ENCODE assay signal across 22 mouse cellular contexts in genomic region chr10:121445808-121446207, GRCm38 (mm10). TPM values are rescaled to one million over a fixed set of nuclear protein-coding genes. Genes with fewer than 3 reads are reported as not detected.
DNase-seq lines count a peak whose midpoint lies in the region; ATAC-seq and TF ChIP-seq lines count a peak whose summit lies in the region.
"Had no signal": no experiment of that assay in that cellular context is flagged by ENCODE, and none has a peak within 500 bp of the region (broad histone marks: within the 10 kb centered on the region; RNA-seq: fewer than 3 reads in every experiment).

No protein-coding gene starts in this region.

- WGBS in liver, adult 2 months = 23% methylated on average over 8 of the region's 8 CpGs
- 80% methylated on average over 8 of the region's 8 CpGs for WGBS in liver, embryonic 11.5 days
- 64% methylated on average over 8 of the region's 8 CpGs for WGBS in small intestine, adult 2 months

- intact Hi-C loops in gastrocnemius, adult 2 months (cut with DNase I) = no loop called here

- no peak overlapping the region for H3K4me2 ChIP-seq in liver, embryonic 11.5 days
- H3K4me2 ChIP-seq: embryonic facial prominence, embryonic 13.5 days; forebrain, embryonic 12.5 days; heart, embryonic 12.5 days; hindbrain, embryonic 14.5 days had no signal

- H3K79me2 ChIP-seq in liver, adult 2 months (ENCODE audit: control insufficient read depth, insufficient read depth, low read length) = peaks cover 57% of the 10 kb centered on the region

- DNase-seq in gastrocnemius, adult 2 months = no peak
- no peak for DNase-seq in gastrocnemius, postnatal 10 days
- DNase-seq in liver, adult 2 months (ENCODE audit: extremely low read depth, low read depth, low spot score) = peak; percentile 89
- DNase-seq in liver, embryonic 11.5 days (ENCODE audit: low spot score) = no peak
- DNase-seq in lung, postnatal 25 days (ENCODE audit: low spot score) = peak; percentile 62
- DNase-seq in lung, postnatal 14 days = no peak
- DNase-seq: adrenal gland, postnatal 14 days; B cell, adult 2 months; cerebellum, adult 18-20 months; cerebellum, adult 9-11 months; cerebellum, postnatal 36 days; gastrocnemius, postnatal 25 days had no signal

- TF ChIP-seq CTCF in gastrocnemius, adult 2 months (IDR thresholded peaks at IDR 0.05) = no peak
- TF ChIP-seq CTCF in liver, adult 2 months (IDR thresholded peaks at IDR 0.05; ENCODE audit: low read depth, low read length) = no peak
- TF ChIP-seq CTCF in small intestine, adult 2 months (IDR thresholded peaks at IDR 0.05; ENCODE audit: extremely low read depth, insufficient read length, insufficient replicate concordance, low read depth, low read length) = no peak

- H3K27me3 ChIP-seq in liver, adult 2 months (ENCODE audit: control insufficient read depth, insufficient read depth, low read length) = no peaks in the 10 kb centered on the region
- H3K27me3 ChIP-seq in liver, embryonic 11.5 days (replicated peaks; ENCODE audit: control insufficient read depth, insufficient read depth, low read length) = no peaks in the 10 kb centered on the region
- no peaks in the 10 kb centered on the region for H3K27me3 ChIP-seq in small intestine, adult 2 months (ENCODE audit: control insufficient read depth, insufficient read depth, low read length)
- H3K27me3 ChIP-seq: embryonic facial prominence, embryonic 13.5 days; forebrain, embryonic 12.5 days; heart, embryonic 12.5 days; Patski had no signal

- H3K4me3 ChIP-seq in gastrocnemius, adult 2 months = no peak overlapping the region
- H3K4me3 ChIP-seq in liver, adult 2 months (ENCODE audit: insufficient read depth, low read depth, low read length) = no peak overlapping the region
- H3K4me3 ChIP-seq in liver, embryonic 11.5 days (ENCODE audit: low read depth, low read length) = no peak overlapping the region
- no peak overlapping the region for H3K4me3 ChIP-seq in small intestine, adult 2 months (ENCODE audit: low read depth, low read length)
- H3K4me3 ChIP-seq: embryonic facial prominence, embryonic 13.5 days; forebrain, embryonic 12.5 days; heart, embryonic 12.5 days; hindbrain, embryonic 10.5 days had no signal

- no peak for TF ChIP-seq POLR2A in liver, adult 2 months (IDR thresholded peaks at IDR 0.05; ENCODE audit: extremely low read depth, insufficient read depth, low read length)
- no peak for TF ChIP-seq POLR2A in small intestine, adult 2 months (IDR thresholded peaks at IDR 0.05; ENCODE audit: low read depth, low read length)

- H3K4me1 ChIP-seq in liver, adult 2 months (ENCODE audit: control insufficient read depth, insufficient read depth, low read length) = peaks cover 29% of the 10 kb centered on the region
- peaks cover 7% of the 10 kb centered on the region; the same call in 1 of the 2 replicates for H3K4me1 ChIP-seq in liver, embryonic 11.5 days (replicated peaks; ENCODE audit: control insufficient read depth, insufficient read depth, low read length)
- H3K4me1 ChIP-seq in small intestine, adult 2 months (ENCODE audit: control insufficient read depth, insufficient read depth, insufficient read length, low read length) = peaks cover 7% of the 10 kb centered on the region; the same call in 1 of the 2 replicates

- no peak for ATAC-seq in liver, embryonic 11.5 days (replicated peaks; ENCODE audit: low FRiP score)
- no peak for ATAC-seq in CD4-positive, CD25-positive, alpha-beta regulatory T cell, adult 4 months
- ATAC-seq: activated CD4-positive, CD25-positive, alpha-beta regulatory T cell, adult 4 months; forebrain, embryonic 16.5 days; Patski had no signal

- no peaks in the 10 kb centered on the region for H3K36me3 ChIP-seq in liver, adult 2 months (ENCODE audit: control insufficient read depth, insufficient read depth, low read length)
- H3K36me3 ChIP-seq in liver, embryonic 11.5 days (ENCODE audit: control insufficient read depth, insufficient read depth, low read length) = no peaks in the 10 kb centered on the region
- H3K36me3 ChIP-seq in small intestine, adult 2 months (ENCODE audit: control insufficient read depth, insufficient read depth, low read length) = 0 out of 2 replicates have a peak, but pooled peaks cover 1% of the 10 kb centered on the region
- H3K36me3 ChIP-seq: forebrain, embryonic 12.5 days; heart, embryonic 12.5 days; hindbrain, embryonic 10.5 days had no signal

- H3K9ac ChIP-seq in liver, adult 2 months (ENCODE audit: low read depth, low read length) = no peak overlapping the region
- no peak overlapping the region for H3K9ac ChIP-seq in liver, embryonic 11.5 days (ENCODE audit: low read depth, low read length)
- H3K9ac ChIP-seq: embryonic facial prominence, embryonic 13.5 days; forebrain, embryonic 12.5 days; heart, embryonic 12.5 days; hindbrain, embryonic 14.5 days had no signal

- H3K9me3 ChIP-seq in liver, embryonic 11.5 days (ENCODE audit: control insufficient read depth, low read length) = no peaks in the 10 kb centered on the region
- H3K9me3 ChIP-seq: embryonic facial prominence, embryonic 13.5 days; forebrain, embryonic 12.5 days; heart, embryonic 12.5 days; hindbrain, embryonic 10.5 days had no signal

- H3K27ac ChIP-seq in gastrocnemius, adult 2 months = peak overlapping the region; percentile 73
- peak overlapping the region; percentile 14; the same call in 1 of the 2 replicates for H3K27ac ChIP-seq in liver, adult 2 months (replicated peaks; ENCODE audit: insufficient read depth, low read depth, low read length)
- no peak overlapping the region for H3K27ac ChIP-seq in liver, embryonic 11.5 days (ENCODE audit: low read depth, low read length)
- peak overlapping the region; percentile 22; the same call in 1 of the 2 replicates for H3K27ac ChIP-seq in small intestine, adult 2 months (ENCODE audit: insufficient read depth, low read depth, low read length)
- H3K27ac ChIP-seq: embryonic facial prominence, embryonic 13.5 days; forebrain, embryonic 12.5 days; hindbrain, embryonic 10.5 days; hindbrain, embryonic 14.5 days had no signal

RNA-seq across cellular contexts. Expression of gene Rassf3, which starts 30.3 kb away (rescaled TPM):
- total RNA-seq in gastrocnemius, adult 2 months (2021) = 10 to 100 TPM; 29.2 to 47.3 TPM
- total RNA-seq in gastrocnemius, postnatal 10 days (2021) = 10 to 100 TPM; 53.4 to 54.4 TPM
- total RNA-seq in liver, adult 2 months (2014; rRNA removed) = 13.4 and 18.7 TPM in 2 replicates
- polyA plus RNA-seq in liver, adult 2 months (2012; rRNA removed) = 20.0 and 22.2 TPM in 2 replicates
- 14.0 and 15.4 TPM in 2 replicates for polyA plus RNA-seq in liver, embryonic 11.5 days (2014; fragmentation: Nextera tagmentation; extraction: Ambion mirVana)
- 16.5 and 25.8 TPM in 2 replicates for polyA plus RNA-seq in small intestine, adult 2 months (2012; rRNA removed)
- polyA plus RNA-seq in CD4-positive, CD25-positive, alpha-beta regulatory T cell, adult 4 months (2017; shearing (Covaris generic)) = 1 to 10 TPM; 5.4 to 5.5 TPM

Comparison
In these comparisons a context has a peak if more than half of its experiments do, and no peak if none do; other contexts are left out.
1. DNase-seq: peak in liver, adult 2 months (single experiment) and lung, postnatal 25 days (single experiment); none in gastrocnemius, adult 2 months (single experiment), gastrocnemius, postnatal 10 days (single experiment), liver, embryonic 11.5 days (single experiment) and lung, postnatal 14 days (single experiment).